Mouse (Mus musculus) effector memory CD4-positive, alpha-beta T cell, adult 5 months (primary cell): Measurements from ENCODE around the gene Slc1a4. TPM values are rescaled to one million over a fixed set of nuclear protein-coding genes. Genes with fewer than 3 reads are reported as not detected.

Experiments used
- polyA plus RNA-seq: library from polyadenylated mRNA; unstranded; fragments of 100-300 nt; shearing (Covaris generic); gene quantifications from one replicate; pipeline ENCODE4 v1.2.1, GENCODE M21; 2017

Slc1a4 gene
- 0.70 TPM for polyA plus RNA-seq

DNA sequence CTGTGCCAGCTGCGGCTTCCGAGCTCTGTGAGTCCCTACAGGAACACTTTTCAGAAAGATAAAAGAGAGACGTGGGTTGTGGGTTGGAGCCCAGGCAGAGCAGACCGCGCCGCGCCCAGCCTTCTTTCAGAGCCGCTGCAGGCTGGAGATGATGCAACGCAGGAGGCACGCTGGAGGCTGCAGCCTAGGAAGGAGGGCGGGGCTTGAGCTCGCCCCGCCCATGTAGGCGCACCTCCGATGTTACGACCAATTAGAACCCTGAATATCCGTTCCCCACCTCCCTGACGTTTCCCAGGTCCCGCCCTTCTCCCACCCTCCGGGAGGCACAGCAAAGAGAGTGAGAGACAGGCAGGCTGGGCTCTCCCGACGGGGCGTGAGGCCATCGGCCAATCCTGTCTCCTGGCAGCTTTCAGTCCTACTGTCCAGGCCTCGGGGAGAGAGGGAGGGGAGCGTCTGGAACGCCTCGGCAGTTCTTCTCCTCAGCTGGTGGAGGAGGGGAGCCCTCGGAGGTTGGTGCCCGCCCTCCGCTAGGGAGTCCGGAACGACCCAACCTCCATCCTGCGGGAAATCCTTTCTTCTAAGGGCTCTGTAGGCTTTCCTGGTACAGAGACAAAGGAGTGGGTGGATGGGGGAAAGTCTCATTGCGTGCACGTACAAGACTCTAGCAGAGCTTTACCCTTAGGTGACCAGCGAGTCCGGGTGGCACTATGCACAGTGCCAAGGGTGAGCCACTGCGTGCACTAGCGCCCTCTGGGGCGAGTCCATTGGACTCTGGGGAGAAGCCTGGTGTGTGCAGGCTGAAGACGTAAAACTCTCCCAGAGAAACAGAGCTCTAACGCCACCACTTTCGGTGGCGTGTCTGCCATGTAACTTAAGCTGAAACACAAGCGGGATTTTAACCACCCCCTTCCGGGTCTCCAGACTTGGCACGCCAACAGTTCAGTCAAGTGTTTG, at the start of gene Slc1a4:
Gene Slc1a4, minus strand, starts transcription at position 153 of the 954 bp plus-strand sequence.

Other genes starting within 250 kb of the Slc1a4 start
- gene Actr2, start 219.8 kb downstream of the Slc1a4 start, polyA plus RNA-seq, result 213 TPM
- gene Rab1a, start 131.3 kb downstream of the Slc1a4 start, polyA plus RNA-seq, result 152 TPM
- 18.6 TPM for gene Cep68, start 83.3 kb downstream of the Slc1a4 start, polyA plus RNA-seq
- gene Sertad2, start 210.5 kb upstream of the Slc1a4 start, polyA plus RNA-seq, result 29.5 TPM